Mouse (Mus musculus): Measurements from ENCODE around the gene Zfp772.
"Not testable (repeated sequence)": the region's sequence is repeated elsewhere in the genome, so short reads cannot be mapped to it uniquely, and the experiment has no call there.

Zfp772 gene

GRCm38 (mm10) chr7:7209313-7210151 is at the start of gene Zfp772:
Gene Zfp772 (minus strand): TSS chr7:7209998.
- peak; percentile 61 for DNase-seq

DNA sequence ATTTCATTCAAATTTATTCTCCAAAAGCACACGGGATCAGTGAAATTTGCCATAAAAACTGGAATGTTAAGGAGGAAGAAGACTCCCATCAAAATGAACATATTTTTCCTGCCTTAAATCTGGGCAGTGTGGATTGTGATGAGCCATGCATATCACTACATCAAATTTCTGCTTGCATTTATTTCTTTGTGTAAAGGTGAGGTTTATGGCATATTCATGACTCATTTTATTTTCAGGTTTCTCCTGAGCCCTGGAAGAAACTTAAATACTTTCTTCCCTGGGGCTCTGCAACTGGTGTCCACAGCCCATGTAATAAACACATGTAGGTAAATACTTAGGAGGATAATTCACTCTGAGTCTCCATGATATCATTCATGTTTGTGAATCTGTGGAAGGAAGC is 37.4 kb upstream of the Zfp772 start, which contains the start of gene Vmn2r29:
TSS of gene Vmn2r29 (minus strand) at position 101 of the 400 bp plus-strand sequence.
- DNase-seq = not testable (repeated sequence)

- DNase-seq = peak; percentile 75
Observed at GRCm38 (mm10) chr7:7188191-7188942, 21.4 kb downstream of the Zfp772 start.

- no peak for DNase-seq
Observed at GRCm38 (mm10) chr7:7187417-7188190, 22.2 kb downstream of the Zfp772 start.

DNA sequence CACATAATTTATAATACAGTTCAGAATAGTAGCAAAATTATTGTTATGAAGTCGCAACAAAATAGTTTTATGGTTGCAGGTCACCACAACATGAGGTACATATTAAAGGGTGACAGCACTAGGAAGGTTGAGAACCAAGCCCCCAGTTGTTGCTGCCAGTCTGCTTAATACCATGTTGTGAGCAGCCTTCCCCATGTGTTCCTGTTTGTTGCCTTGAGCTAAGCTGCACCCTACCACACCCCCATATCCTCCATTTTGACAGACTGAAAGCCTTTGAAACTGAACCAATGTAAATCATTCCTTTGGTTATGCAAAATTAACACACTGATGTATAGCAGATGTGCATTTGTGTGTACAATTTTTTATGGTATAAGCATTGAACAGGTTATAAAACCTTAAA is 23.9 kb downstream of the Zfp772 start:
- DNase-seq = no peak

DNA sequence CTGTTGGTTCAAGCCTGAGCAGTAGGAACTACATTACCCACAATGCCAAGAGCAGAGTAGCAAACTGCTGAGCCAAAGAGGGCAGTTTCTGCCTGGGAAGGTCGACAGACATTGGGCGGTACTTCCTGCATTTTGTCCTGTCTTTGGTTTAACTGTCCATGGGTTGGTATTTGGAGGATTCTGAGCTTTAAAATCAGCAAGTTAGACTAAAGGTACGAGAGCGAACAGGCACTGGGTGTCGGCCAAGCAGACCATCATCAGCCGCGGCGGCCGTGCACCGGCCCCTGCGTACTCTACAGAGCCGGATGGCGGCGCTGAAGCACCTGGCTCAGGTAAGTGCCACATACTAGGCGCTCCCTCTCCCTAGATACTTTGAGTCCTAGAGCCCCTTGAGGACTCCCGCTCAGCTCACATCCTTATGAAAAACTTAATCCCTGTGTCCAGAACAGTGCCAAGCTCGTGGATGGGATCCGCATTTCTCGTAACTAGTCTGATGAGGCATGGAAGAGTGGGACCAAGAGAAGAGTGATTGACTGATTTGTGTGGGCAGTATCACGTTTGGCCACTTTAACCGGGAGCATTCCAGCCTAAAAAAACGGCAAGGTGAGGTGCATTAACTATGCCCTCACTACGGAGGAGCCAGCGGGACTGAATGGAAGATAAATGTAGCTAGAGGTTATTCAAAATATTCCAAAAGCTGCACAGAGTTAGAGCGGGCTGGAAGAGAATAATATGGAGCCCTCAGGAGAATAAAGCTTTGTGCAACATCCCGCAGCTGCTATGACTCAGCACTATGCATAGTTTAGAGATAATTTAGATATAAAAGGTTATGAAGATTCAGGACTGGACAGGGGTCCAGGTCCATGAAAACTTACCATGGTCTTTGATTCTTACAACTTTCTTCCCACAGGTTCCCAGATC is 38.3 kb downstream of the Zfp772 start, which contains the start of gene Zfp418:
TSS of gene Zfp418 (plus strand) at position 104 of the 921 bp plus-strand sequence.
- DNase-seq = peak; percentile 74
